Mouse (Mus musculus) forebrain, embryonic 10.5 days (tissue): Measurements from ENCODE around the gene Akap2. TPM values are rescaled to one million over a fixed set of nuclear protein-coding genes. Genes with fewer than 3 reads are reported as not detected.

Experiments used
- DNase-seq: peaks from one replicate; pipeline ENCODE4 v3.0.0-alpha.2; 2017; ENCODE audit warnings: low spot score; ENCODE audit errors: extremely low spot score
- H3K27ac ChIP-seq: fragments of 300-500 bp; sonication (generic); 2 replicates; pipeline ENCODE4 v1.5.1; 2016; ENCODE audit warnings: mild to moderate bottlenecking
- H3K27me3 ChIP-seq: fragments of 300-500 bp; sonication (generic); 2 replicates; pipeline ENCODE4 v1.6.1; 2016; ENCODE audit warnings: mild to moderate bottlenecking; ENCODE audit not compliant: poor library complexity, severe bottlenecking
- H3K36me3 ChIP-seq: fragments of 300-500 bp; sonication (generic); replicated peaks from 2 replicates; pipeline ENCODE4 v1.6.1; 2016; ENCODE audit warnings: mild to moderate bottlenecking, moderate library complexity
- H3K4me1 ChIP-seq: fragments of 300-500 bp; sonication (generic); 2 replicates; pipeline ENCODE4 v1.6.1; 2016
- H3K4me3 ChIP-seq: fragments of 300-500 bp; sonication (generic); 2 replicates; pipeline ENCODE4 v1.5.1; 2016; ENCODE audit warnings: mild to moderate bottlenecking, moderate library complexity
- H3K9me3 ChIP-seq: fragments of 300-500 bp; sonication (generic); 2 replicates; pipeline ENCODE4 v1.6.1; 2016; ENCODE audit warnings: mild to moderate bottlenecking, moderate library complexity
- WGBS: fragments of 180-500 bp; shearing (Covaris S2); methylation state at CpG from one replicate; pipeline ENCODE4 v1.1.7; 2016; 5-methylcytosine and 5-hydroxymethylcytosine counted together
- polyA plus RNA-seq: library from polyadenylated mRNA; unstranded; fragments of >200 nt; fragmentation: Nextera tagmentation; extraction: Ambion mirVana; gene quantifications from 2 replicates; pipeline ENCODE4 v1.2.1, GENCODE M21; 2016

The Akap2 gene
- polyA plus RNA-seq, 1 experiment from 2014 or later = 18.3 TPM

DNA sequence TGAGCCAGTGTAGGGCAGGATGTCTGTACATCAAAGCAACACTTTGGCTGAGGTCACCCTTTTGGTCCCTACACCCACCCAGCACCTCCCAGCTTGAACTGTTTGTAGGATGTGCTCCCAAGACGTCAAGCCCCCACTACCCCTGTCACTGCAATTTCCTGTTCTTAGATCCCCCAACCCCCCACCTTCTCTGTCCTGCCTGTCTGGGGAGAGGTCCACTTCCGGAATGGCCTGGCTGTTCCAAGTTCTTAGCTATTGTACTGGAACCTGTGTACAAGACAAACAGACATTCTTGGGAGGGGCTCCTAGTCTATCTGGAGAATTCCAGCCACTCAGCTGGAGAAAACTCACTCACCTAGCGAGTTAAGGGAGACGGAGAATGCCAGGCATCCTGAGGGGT is 116.7 kb downstream of the Akap2 start:
- 78% methylated on average over 4 of the region's 4 CpGs for WGBS
- H3K27me3 ChIP-seq = peaks cover 10% of the 10 kb centered on the region
- H3K4me1 ChIP-seq = peaks cover 38% of the 10 kb centered on the region
- no peak overlapping the region for H3K27ac ChIP-seq
- no peak for DNase-seq
- H3K9me3 ChIP-seq = no peaks in the 10 kb centered on the region
- no peaks in the 10 kb centered on the region for H3K36me3 ChIP-seq
- H3K4me3 ChIP-seq = no peak overlapping the region

DNA sequence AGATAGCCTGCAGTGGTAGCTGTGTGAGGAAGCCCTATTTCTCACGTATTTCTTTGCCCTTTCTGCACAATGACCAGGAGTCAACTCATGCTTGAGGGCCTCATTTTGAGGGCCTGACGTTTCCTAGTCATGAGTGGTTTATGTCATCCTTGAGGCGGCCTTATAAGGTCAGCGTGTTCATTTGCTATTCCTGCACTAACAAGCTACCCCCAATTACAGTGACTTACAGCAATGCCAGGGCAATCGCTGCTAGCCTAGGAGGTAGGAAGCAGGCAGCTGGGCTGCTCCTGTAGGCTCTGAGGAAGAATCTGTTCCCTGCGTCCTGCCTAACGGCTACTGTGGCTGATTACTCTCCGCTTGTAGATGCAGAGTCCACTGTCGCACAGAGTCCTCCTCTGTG is 119.6 kb downstream of the Akap2 start:
- no peak for DNase-seq
- H3K4me1 ChIP-seq = peaks cover 28% of the 10 kb centered on the region
- WGBS = 79% methylated on average over 9 of the region's 9 CpGs

DNA sequence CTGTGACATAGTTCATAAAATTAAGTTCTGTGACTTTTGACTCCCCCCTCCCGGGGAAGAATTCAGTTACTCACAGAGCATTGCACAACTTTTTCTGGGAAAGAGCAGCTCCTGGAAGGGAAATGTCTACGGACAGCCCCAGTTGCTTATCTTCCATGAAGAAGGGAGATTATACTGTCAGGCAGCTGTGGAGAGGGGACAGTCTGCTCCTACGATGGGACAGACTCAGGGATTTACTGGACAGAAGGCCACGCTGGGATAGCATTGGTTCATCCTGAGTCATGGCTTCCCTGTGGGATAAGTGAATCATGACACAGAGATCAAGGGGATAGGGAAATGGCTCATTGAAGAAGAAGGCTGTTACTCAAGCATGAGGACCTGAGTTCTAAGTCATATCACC is 121.9 kb downstream of the Akap2 start:
- WGBS = 84% methylated on average over 4 of the region's 4 CpGs
- DNase-seq = no peak
- no peaks in the 10 kb centered on the region for H3K36me3 ChIP-seq
- H3K9me3 ChIP-seq = no peaks in the 10 kb centered on the region
- peaks cover 6% of the 10 kb centered on the region; the same call in 1 of the 2 replicates for H3K27me3 ChIP-seq
- no peak overlapping the region for H3K27ac ChIP-seq
- no peak overlapping the region for H3K4me3 ChIP-seq
- peaks cover 14% of the 10 kb centered on the region for H3K4me1 ChIP-seq

More for the DNA sequence above, 119.6 kb downstream of the Akap2 start:
- Histone ChIP-seq H3K4me3 (no peak overlapping the region), H3K27ac (no peak overlapping the region), H3K27me3 (no peaks in the 10 kb centered on the region), H3K36me3 (no peaks in the 10 kb centered on the region), H3K9me3 (no peaks in the 10 kb centered on the region)

DNA sequence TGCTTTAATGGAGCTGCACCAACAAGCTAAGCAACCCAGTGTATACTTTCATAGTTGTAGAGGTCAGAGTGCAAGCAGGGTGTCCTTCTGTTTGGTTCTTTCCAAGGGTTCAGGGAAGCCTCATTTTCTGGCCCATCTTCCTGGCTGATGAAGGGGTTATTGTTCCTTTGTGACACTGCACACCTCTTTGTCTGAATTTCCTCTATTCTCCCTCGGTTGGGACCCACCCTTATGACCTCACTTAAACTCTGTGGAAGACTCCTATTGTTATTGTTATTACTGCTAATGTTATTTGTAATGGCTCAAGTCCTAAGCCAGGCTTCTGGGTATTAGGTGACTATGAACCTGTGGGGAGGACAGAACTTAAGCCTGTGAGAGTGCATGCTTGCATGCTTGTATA is 124.5 kb downstream of the Akap2 start:
- Histone ChIP-seq H3K4me1 (peaks cover 40% of the 10 kb centered on the region), H3K9me3 (no peaks in the 10 kb centered on the region), H3K36me3 (no peaks in the 10 kb centered on the region), H3K4me3 (no peak overlapping the region), H3K27me3 (peaks cover 6% of the 10 kb centered on the region; the same call in 1 of the 2 replicates), H3K27ac (no peak overlapping the region)
- 45% methylated on average over 1 of the region's 1 CpGs for WGBS
- DNase-seq = no peak

DNA sequence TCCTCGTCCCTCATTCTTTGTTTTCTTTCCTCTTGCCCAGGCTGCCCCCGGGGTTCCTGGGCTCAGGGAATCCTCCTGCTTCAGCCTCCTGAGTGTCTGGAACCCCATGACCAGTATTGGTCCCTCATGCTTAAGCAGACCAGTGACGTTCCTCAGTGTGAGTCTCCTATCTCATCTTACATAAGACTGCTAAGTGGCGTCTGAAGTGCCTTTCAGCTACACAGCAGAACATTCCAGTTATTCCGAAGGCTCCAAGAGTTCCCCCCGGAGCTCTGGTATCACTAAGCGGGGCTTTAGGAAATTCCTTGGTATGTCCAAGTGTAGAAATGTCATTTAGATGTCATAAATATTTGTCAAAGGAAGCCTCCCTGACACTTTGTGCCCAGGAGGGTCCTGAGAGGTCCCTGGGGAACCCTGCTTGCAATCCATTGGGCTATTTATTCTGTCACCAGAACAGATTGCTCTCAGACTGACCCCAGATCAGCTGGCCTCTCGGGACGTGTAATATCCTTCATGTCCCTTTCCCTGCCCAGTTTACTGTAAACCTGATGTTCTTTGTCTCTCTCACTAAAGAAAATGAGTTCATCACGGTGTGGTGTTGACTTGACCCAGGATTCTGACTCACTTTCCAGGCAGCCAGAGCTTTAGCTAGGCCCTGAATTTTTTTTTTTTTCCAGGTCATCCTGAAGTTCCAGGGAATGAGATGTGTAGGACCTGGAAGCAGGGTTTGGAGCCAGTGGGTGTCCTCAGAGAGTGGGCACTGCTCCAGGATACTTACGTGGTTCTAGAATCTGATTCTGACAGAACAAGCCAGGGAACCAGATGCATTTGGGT is 125.2 kb downstream of the Akap2 start:
- Histone ChIP-seq H3K36me3 (no peaks in the 10 kb centered on the region), H3K27me3 (peaks cover 6% of the 10 kb centered on the region; the same call in 1 of the 2 replicates), H3K4me3 (no peak overlapping the region), H3K9me3 (no peaks in the 10 kb centered on the region), H3K27ac (no peak overlapping the region), H3K4me1 (peaks cover 48% of the 10 kb centered on the region)
- no peak for DNase-seq
- WGBS = 87% methylated on average over 11 of the region's 11 CpGs

DNA sequence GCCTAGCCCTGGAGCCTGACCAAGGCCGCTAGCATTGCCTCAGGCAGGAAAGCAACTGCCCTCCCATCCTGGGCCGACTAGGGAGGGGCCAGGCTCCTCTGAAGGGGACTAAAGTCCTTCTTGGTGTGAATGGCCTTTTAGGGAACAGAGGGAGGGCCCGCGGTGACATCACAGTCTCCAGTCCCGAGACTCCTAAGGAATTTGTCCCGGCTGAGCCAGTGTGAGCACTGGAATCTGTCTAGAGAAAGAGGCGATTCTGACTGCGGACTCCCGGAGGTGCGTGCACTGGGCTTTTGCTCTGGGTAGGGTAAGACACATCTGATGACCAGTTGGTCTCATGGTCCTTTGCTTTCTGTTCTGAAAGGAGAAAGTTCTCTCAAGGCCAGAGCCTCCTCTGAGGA is 127.6 kb downstream of the Akap2 start:
- peak overlapping the region; percentile 88 for H3K27ac ChIP-seq
- no peaks in the 10 kb centered on the region for H3K9me3 ChIP-seq
- H3K27me3 ChIP-seq = peaks cover 6% of the 10 kb centered on the region; the same call in 1 of the 2 replicates
- H3K4me1 ChIP-seq = peaks cover 56% of the 10 kb centered on the region
- peaks cover 8% of the 10 kb centered on the region for H3K36me3 ChIP-seq
- WGBS = under 1% methylated on average over 10 of the region's 10 CpGs
- peak overlapping the region; percentile 52 for H3K4me3 ChIP-seq
- peak; percentile 80 for DNase-seq

DNA sequence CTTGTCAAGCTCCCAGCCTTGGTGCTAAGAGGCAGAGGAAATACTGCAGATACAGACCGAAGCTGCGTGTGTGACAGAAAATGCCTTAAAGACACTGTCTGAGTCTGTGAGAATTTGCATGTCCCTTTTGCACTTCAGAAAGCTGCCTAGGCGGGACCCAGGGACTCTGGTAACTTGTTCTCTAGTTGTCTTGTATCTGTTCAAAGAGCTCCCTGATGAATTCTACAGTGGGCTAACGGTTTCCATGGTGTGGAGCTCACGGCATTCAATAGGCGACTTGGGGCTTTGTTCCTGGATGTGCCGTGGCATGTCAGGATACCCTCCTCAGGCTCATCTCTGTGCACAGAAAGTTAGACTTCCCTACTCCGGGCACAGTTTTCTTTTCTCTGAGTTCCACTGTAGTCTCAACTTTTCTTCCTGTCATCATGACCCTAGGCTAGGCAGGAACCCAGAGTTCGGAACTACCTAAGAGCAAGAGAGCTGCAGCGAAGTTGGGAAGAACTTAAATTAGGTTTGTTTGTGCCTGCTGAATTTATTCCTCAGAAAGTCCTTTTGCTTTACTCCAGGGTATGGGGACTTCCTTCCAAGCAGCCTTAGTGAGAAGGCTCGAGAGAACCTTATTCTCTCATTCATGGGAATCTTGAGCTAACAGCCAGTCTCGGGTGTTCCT is 128.2 kb downstream of the Akap2 start:
- H3K4me1 ChIP-seq = peaks cover 56% of the 10 kb centered on the region
- peak overlapping the region; percentile 52 for H3K4me3 ChIP-seq
- peak; percentile 46 for DNase-seq
- peaks cover 6% of the 10 kb centered on the region; the same call in 1 of the 2 replicates for H3K27me3 ChIP-seq
- H3K27ac ChIP-seq = peak overlapping the region; percentile 88
- peaks cover 15% of the 10 kb centered on the region for H3K36me3 ChIP-seq
- H3K9me3 ChIP-seq = no peaks in the 10 kb centered on the region
- 25% methylated on average over 12 of the region's 12 CpGs for WGBS

DNA sequence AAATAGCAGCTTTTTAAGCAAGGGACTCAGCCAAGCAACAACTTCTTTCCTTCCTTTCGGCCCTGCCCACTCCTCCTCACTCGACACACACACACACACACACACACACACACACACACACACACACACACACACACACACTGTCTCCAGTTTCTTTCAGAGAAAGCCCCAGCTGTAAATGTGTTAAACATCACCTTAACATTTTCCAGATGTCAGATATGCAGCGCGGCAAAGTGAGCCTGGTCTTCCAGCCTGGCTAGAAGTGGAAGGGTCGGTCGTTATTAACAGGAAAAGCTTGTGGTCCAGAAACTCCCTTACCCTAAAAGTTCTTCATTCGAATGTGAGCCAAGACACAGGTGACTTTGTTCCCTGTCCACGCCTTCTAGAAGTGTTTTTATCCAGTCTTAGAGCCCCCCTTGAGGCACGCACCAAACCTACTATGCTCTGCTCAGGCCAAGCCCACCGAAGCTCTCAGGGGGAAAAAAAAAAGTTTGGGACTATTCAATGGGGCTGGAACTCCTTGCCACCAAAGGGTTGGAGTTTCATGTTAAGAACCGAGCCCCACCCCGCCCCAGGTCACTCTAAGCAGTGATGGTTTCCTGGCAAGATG is 129.0 kb downstream of the Akap2 start:
- no peaks in the 10 kb centered on the region for H3K9me3 ChIP-seq
- peaks cover 6% of the 10 kb centered on the region; the same call in 1 of the 2 replicates for H3K27me3 ChIP-seq
- peak overlapping the region; percentile 52 for H3K4me3 ChIP-seq
- DNase-seq = peak; percentile 51
- 48% methylated on average over 12 of the region's 12 CpGs for WGBS
- peaks cover 19% of the 10 kb centered on the region for H3K36me3 ChIP-seq
- peaks cover 54% of the 10 kb centered on the region for H3K4me1 ChIP-seq
- H3K27ac ChIP-seq = peak overlapping the region; percentile 88

DNA sequence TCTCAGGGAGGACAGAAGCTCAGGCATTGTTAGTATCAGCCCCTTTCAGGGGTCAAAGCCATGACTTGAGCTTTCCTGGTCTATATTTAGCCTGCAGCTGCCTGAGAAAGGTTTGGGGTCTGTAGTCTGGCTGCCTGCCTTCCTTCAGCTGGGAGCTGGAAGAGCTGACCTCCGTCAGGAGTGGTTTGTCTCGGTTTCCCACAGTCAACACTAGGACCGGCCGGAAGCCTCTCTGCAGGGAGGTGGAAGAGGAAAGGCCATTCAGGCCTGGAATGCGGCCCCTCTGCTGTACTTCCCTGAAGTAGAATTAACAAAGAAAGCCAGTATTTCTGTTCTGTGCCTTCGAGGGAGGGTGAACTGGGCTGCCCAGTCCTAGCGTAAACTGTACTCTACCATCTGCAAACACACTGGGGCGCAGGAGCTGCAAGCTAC is 129.6 kb downstream of the Akap2 start:
- Histone ChIP-seq H3K9me3 (no peaks in the 10 kb centered on the region), H3K4me1 (peaks cover 53% of the 10 kb centered on the region), H3K27ac (peak overlapping the region; percentile 88), H3K4me3 (peak overlapping the region; percentile 52), H3K27me3 (peaks cover 6% of the 10 kb centered on the region; the same call in 1 of the 2 replicates), H3K36me3 (peaks cover 19% of the 10 kb centered on the region)
- DNase-seq = peak; percentile 47
- 23% methylated on average over 8 of the region's 8 CpGs for WGBS

DNA sequence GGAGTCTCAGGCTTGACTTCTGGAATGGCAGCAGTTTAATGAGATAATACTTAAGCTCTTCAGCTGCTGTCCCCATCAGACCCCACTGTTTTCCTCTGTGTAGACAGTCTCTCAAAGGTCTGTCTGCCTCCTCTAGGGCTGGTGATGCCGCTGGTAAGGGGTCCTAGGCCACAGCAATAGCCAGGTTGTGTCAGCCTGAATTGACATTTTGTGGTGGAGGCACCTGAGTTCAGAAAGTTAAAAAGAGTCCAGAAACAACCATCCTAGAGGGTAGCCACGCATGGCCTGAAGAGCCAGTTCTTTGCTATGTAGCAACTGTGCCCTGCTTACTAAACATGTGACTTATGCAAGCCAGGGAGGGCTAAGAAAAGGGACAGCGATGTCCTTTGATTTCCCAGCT is 130.2 kb downstream of the Akap2 start:
- Histone ChIP-seq H3K4me1 (peaks cover 59% of the 10 kb centered on the region), H3K27ac (peak overlapping the region; percentile 88), H3K4me3 (peak overlapping the region; percentile 52), H3K36me3 (peaks cover 19% of the 10 kb centered on the region), H3K9me3 (no peaks in the 10 kb centered on the region), H3K27me3 (peaks cover 6% of the 10 kb centered on the region; the same call in 1 of the 2 replicates)
- 86% methylated on average over 3 of the region's 3 CpGs for WGBS
- DNase-seq = no peak

DNA sequence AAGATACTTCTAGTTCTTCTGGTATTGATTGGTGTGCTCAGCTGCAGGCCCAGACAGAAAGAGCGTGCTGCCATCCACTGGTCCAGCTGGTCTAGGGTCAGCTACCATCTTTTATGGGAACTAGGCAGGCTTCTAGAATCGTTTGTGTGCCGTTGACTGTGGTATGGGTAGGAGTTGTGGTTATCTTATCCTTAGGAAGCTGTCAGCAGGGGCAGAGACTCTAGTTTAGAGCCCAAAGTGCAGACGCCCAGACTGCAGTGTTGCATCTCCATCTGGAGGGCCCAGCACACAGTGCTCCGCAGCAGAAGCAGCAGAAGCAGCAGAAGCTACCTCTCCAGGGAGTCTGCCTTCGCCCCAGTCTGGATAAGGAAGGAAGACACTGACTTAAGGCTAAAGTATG is 132.0 kb downstream of the Akap2 start:
- Histone ChIP-seq H3K4me1 (peaks cover 57% of the 10 kb centered on the region), H3K36me3 (peaks cover 23% of the 10 kb centered on the region), H3K27ac (0 out of 2 replicates have a peak overlapping the region, but pooled peaks have one; percentile 20), H3K27me3 (no peaks in the 10 kb centered on the region), H3K4me3 (no peak overlapping the region), H3K9me3 (no peaks in the 10 kb centered on the region)
- 92% methylated on average over 6 of the region's 6 CpGs for WGBS
- DNase-seq = no peak

DNA sequence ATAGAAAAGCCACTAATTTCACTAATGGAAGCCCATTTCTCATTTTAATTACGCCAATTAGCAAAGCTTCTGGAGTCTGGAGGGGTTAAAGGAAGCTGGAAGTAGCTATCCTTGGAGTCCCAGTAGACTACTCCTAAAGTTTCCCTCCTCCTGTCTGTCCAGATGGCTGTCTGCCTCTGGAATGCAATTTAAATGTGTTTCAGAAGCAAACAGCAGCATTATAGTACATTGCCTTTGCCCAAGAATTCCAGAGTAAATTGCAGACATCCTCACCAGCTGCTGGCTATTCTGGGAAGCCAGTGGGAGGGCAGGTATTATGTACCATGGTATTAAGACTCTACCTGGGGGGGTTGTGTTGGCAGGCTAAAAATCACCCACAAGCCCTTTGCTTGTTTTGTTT is 134.3 kb downstream of the Akap2 start:
- DNase-seq = no peak
- 81% methylated on average over 1 of the region's 1 CpGs for WGBS
- H3K27me3 ChIP-seq = no peaks in the 10 kb centered on the region
- peaks cover 34% of the 10 kb centered on the region for H3K4me1 ChIP-seq
- no peak overlapping the region for H3K4me3 ChIP-seq
- no peaks in the 10 kb centered on the region for H3K9me3 ChIP-seq
- no peak overlapping the region for H3K27ac ChIP-seq
- H3K36me3 ChIP-seq = peaks cover 46% of the 10 kb centered on the region
